Mouse (Mus musculus): ENCODE results near the gene Lamb3. TPM values are rescaled to one million over a fixed set of nuclear protein-coding genes. Genes with fewer than 3 reads are reported as not detected.

The Lamb3 gene
- total and polyA plus RNA-seq, 3 experiments: 10.1 to 14.6 (median 12.3) TPM

DNA sequence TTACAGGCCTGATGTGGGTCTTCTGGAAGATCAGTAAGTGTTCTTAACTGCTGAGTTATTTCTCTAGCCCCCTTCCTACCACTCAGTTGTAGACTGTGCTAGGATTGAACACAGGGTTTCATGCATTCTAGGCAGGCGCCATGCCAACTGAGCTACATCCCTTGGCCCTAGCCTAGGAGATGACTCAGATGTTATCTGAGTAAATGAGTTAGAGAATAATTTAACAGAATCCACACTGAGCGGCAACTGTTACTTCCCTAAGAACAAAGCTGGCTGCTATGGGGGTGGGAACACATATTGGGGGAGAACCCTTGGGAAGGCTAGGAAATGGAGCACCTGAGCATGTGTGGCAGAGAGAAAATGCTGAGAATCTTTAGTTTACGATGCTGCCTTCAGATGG is 144.1 kb downstream of the Lamb3 start:
- no peak overlapping the region for H3K27ac ChIP-seq (ENCODE audit: insufficient read depth, low read depth)
- no peak overlapping the region for H3K4me3 ChIP-seq (replicated peaks in 1 of 3; ENCODE audit: low read depth in 2 of 3, low read length in 2 of 3, poor library complexity in 1 of 3)
- no peaks in the 10 kb centered on the region for H3K36me3 ChIP-seq (replicated peaks in 1 of 2; ENCODE audit: control insufficient read depth in 1 of 2, insufficient read depth in 1 of 2, low read length in 1 of 2)
- H3K4me2 ChIP-seq (ENCODE audit: insufficient read depth, low read depth, poor library complexity, severe bottlenecking): no peak overlapping the region
- no peak overlapping the region for H3K9ac ChIP-seq (ENCODE audit: insufficient read depth, low read depth)
- H3K9me3 ChIP-seq (replicated peaks; ENCODE audit: low read length): no peaks in the 10 kb centered on the region
- in situ Hi-C loops (cut with MboI; ENCODE audit: low pct_ligation_motif_present, low pct_unique_long_range_greater_than_20kb, low sequenced_read_pairs): no loop called here
- TF ChIP-seq NRF1 (IDR thresholded peaks at IDR 0.05; ENCODE audit: low read depth, low read length) (no peak), TCF12 (IDR thresholded peaks at IDR 0.05; ENCODE audit: low read depth, low read length) (no peak), POLR2AphosphoS2 (IDR thresholded peaks at IDR 0.05; ENCODE audit: low read depth, low read length) (no peak), MAFK (IDR thresholded peaks at IDR 0.05; ENCODE audit: insufficient replicate concordance, low read length) (no peak), PAX5 (IDR thresholded peaks at IDR 0.05; ENCODE audit: low read length) (no peak), TBP (conservative IDR thresholded peaks at IDR 0.05; ENCODE audit: low read depth, low read length) (no peak), JUN (IDR thresholded peaks at IDR 0.05; ENCODE audit: insufficient read depth, low read depth, low read length) (no peak), MEF2A (IDR thresholded peaks at IDR 0.05; ENCODE audit: borderline replicate concordance, low read depth, low read length) (no peak), CHD1 (IDR thresholded peaks at IDR 0.05; ENCODE audit: low read depth, low read length) (no peak), ZMIZ1 (IDR thresholded peaks at IDR 0.05; ENCODE audit: low read depth, low read length) (no peak), MAZ (IDR thresholded peaks at IDR 0.05; ENCODE audit: low read depth, low read length) (no peak), ELF1 (IDR thresholded peaks at IDR 0.05; ENCODE audit: low read depth, low read length) (no peak), ZNF384 (IDR thresholded peaks at IDR 0.05; ENCODE audit: low read depth, low read length) (no peak)
- peaks cover 1% of the 10 kb centered on the region for H3K27me3 ChIP-seq (replicated peaks)
- dilution Hi-C loops (cut with MboI; ENCODE audit: extremely low pct_ligation_motif_present, extremely low pct_unique_long_range_greater_than_20kb, low sequenced_read_pairs): no loop called here
- no peaks in the 10 kb centered on the region for H3K4me1 ChIP-seq (ENCODE audit: control insufficient read depth in 1 of 2, insufficient read depth in 2 of 2)
- no peak for DNase-seq (ENCODE audit: extremely low read depth)
- no peaks in the 10 kb centered on the region for H3K79me2 ChIP-seq (replicated peaks; ENCODE audit: control insufficient read depth, extremely low read depth, insufficient read depth, poor library complexity, severe bottlenecking)

DNA sequence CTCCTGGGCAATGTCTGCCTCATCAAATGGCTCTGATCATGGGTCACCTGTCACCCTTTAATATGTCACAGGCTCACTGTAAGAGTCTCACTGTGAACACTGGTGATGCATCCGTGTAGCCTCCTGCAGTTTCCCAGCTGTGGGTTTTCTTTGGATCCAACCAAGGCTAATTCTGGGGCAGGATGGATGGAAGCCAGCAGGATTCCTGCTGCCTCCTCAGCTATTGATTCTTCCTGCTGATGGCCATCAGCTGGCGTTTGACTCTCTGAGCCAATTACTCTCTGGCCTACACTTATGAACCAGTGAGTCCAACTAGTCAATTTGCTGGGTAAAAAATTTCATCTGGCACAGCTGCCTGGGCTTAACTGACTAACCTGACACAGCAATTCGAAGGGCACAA is 151.7 kb downstream of the Lamb3 start:
- in situ Hi-C loops (cut with MboI; ENCODE audit: low pct_ligation_motif_present, low pct_unique_long_range_greater_than_20kb, low sequenced_read_pairs) (no loop called here), dilution Hi-C loops (cut with MboI; ENCODE audit: extremely low pct_ligation_motif_present, extremely low pct_unique_long_range_greater_than_20kb, low sequenced_read_pairs) (no loop called here)
- H3K4me3 ChIP-seq (replicated peaks in 1 of 3; ENCODE audit: low read depth in 2 of 3, low read length in 2 of 3, poor library complexity in 1 of 3): no peak overlapping the region
- TF ChIP-seq CHD2 (IDR thresholded peaks at IDR 0.05; ENCODE audit: low read length) (no peak), JUN (IDR thresholded peaks at IDR 0.05; ENCODE audit: insufficient read depth, low read depth, low read length) (no peak), BHLHE40 (IDR thresholded peaks at IDR 0.05; ENCODE audit: low read depth, low read length) (no peak), RCOR1 (conservative IDR thresholded peaks at IDR 0.05; ENCODE audit: low read depth, low read length) (no peak), ELF1 (IDR thresholded peaks at IDR 0.05; ENCODE audit: low read depth, low read length) (no peak), USF1 (IDR thresholded peaks at IDR 0.05; ENCODE audit: low read depth, low read length) (no peak), IRF4 (IDR thresholded peaks at IDR 0.05; ENCODE audit: low read depth, low read length) (no peak), MAFK (IDR thresholded peaks at IDR 0.05; ENCODE audit: insufficient replicate concordance, low read length) (no peak), MAX (IDR thresholded peaks at IDR 0.05; ENCODE audit: low read length) (no peak), TCF12 (IDR thresholded peaks at IDR 0.05; ENCODE audit: low read depth, low read length) (no peak), KAT2A (IDR thresholded peaks at IDR 0.05; ENCODE audit: insufficient replicate concordance, low read length) (no peak), ZMIZ1 (IDR thresholded peaks at IDR 0.05; ENCODE audit: low read depth, low read length) (no peak), ZKSCAN1 (IDR thresholded peaks at IDR 0.05; ENCODE audit: borderline replicate concordance, low read depth, low read length) (no peak), CTCF (conservative IDR thresholded peaks at IDR 0.05 in 1 of 2, IDR thresholded peaks at IDR 0.05 in 1 of 2; ENCODE audit: low read depth in 2 of 2, low read length in 2 of 2) (no peak), EP300 (IDR thresholded peaks at IDR 0.05; ENCODE audit: low read length) (no peak), PAX5 (IDR thresholded peaks at IDR 0.05; ENCODE audit: low read length) (no peak), MYC (IDR thresholded peaks at IDR 0.05; ENCODE audit: low read depth, low read length) (no peak), HCFC1 (IDR thresholded peaks at IDR 0.05; ENCODE audit: low read depth, low read length) (no peak)
- H3K9ac ChIP-seq (ENCODE audit: insufficient read depth, low read depth): no peak overlapping the region
- H3K4me1 ChIP-seq (ENCODE audit: control insufficient read depth in 1 of 2, insufficient read depth in 2 of 2): peaks cover 0 to 29% of the 10 kb centered on the region in 2 experiments; a peak in 2 of 4 replicates
- no peak overlapping the region for H3K4me2 ChIP-seq (ENCODE audit: insufficient read depth, low read depth, poor library complexity, severe bottlenecking)
- H3K79me2 ChIP-seq (replicated peaks; ENCODE audit: control insufficient read depth, extremely low read depth, insufficient read depth, poor library complexity, severe bottlenecking): no peaks in the 10 kb centered on the region
- H3K27ac ChIP-seq (ENCODE audit: insufficient read depth, low read depth): no peak overlapping the region
- no peaks in the 10 kb centered on the region for H3K27me3 ChIP-seq (replicated peaks)
- H3K36me3 ChIP-seq (replicated peaks in 1 of 2; ENCODE audit: control insufficient read depth in 1 of 2, insufficient read depth in 1 of 2, low read length in 1 of 2): no peaks in the 10 kb centered on the region
- H3K9me3 ChIP-seq (replicated peaks; ENCODE audit: low read length): no peaks in the 10 kb centered on the region
- no peak for DNase-seq (ENCODE audit: extremely low read depth)

Data from CH12.LX (cell line).